Mouse (Mus musculus) cortical plate, adult 2 months (tissue): Measurements from ENCODE around the gene Snx20.

Source experiments
- CTCF ChIP-seq: fragments of 200-500 bp; IDR thresholded peaks from 2 replicates; pipeline ENCODE4 v1.5.1; 2011; ENCODE audit warnings: mild to moderate bottlenecking, control low read depth, low read length; ENCODE audit not compliant: insufficient read depth; ENCODE audit errors: extremely low read depth
- POLR2A ChIP-seq: fragments of 200-500 bp; IDR thresholded peaks from 2 replicates; pipeline ENCODE4 v1.6.1; 2011; ENCODE audit warnings: mild to moderate bottlenecking, low read length, control low read depth; ENCODE audit not compliant: insufficient read depth; ENCODE audit errors: extremely low read depth

DNA sequence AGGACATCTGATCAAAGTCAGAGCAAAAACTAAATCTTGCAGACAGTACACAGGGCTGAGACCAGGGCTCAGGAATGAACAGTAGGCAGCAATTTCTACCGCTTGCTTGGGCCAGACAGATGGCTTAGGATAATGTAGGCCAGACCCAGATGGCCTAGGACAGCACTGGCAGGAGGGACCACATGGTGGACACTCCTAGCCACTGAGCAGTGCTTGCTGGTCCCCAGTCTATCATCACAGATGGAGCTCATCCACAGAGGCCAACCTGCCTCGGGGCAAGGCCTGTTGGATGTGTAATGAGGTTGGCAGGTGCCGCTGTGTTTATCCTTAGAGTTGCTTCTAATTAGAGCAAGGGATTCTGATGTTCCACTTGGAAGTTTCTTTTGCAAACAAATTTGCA, 12.6 kb downstream of the Snx20 start:
- no peak for TF ChIP-seq CTCF
- TF ChIP-seq POLR2A, result no peak
